Mouse (Mus musculus): ENCODE results near the gene Wfikkn1.
"Not testable (repeated sequence)": the region's sequence is repeated elsewhere in the genome, so short reads cannot be mapped to it uniquely, and the experiment has no call there.

The Wfikkn1 gene

GRCm38 (mm10) chr17:25885636-25886035 is 5.0 kb upstream of the Wfikkn1 start:
- DNase-seq (ENCODE audit: low read depth, low spot score): peak; percentile 36

- no peak for DNase-seq (ENCODE audit: low read depth, low spot score)
Observed at GRCm38 (mm10) chr17:25883824-25884223, 3.2 kb upstream of the Wfikkn1 start.

GRCm38 (mm10) chr17:25883268-25883667 is 2.6 kb upstream of the Wfikkn1 start:
- no peak for DNase-seq (ENCODE audit: low read depth, low spot score)

GRCm38 (mm10) chr17:25882306-25882705 is 1.6 kb upstream of the Wfikkn1 start:
- DNase-seq (ENCODE audit: low read depth, low spot score): no peak

- DNase-seq (ENCODE audit: low read depth, low spot score): no peak
Observed at GRCm38 (mm10) chr17:25881691-25882090, 1.0 kb upstream of the Wfikkn1 start.

GRCm38 (mm10) chr17:25880913-25881641 is 419 bp upstream of the Wfikkn1 start:
- DNase-seq (ENCODE audit: low read depth, low spot score): no peak

- no peak for DNase-seq (ENCODE audit: low read depth, low spot score)
Observed at GRCm38 (mm10) chr17:25879750-25880149, 908 bp downstream of the Wfikkn1 start.

- DNase-seq (ENCODE audit: low read depth, low spot score): no peak
Observed at GRCm38 (mm10) chr17:25879261-25879660, 1.4 kb downstream of the Wfikkn1 start.

- no peak for DNase-seq (ENCODE audit: low read depth, low spot score)
Observed at GRCm38 (mm10) chr17:25878611-25879180, 2.0 kb downstream of the Wfikkn1 start.

GRCm38 (mm10) chr17:25877741-25878610 is 2.7 kb downstream of the Wfikkn1 start:
- no peak for DNase-seq (ENCODE audit: low read depth, low spot score)

- no peak for DNase-seq (ENCODE audit: low read depth, low spot score)
Observed at GRCm38 (mm10) chr17:25877025-25877424, 3.6 kb downstream of the Wfikkn1 start.

GRCm38 (mm10) chr17:25876347-25876915 is 4.2 kb downstream of the Wfikkn1 start:
- no peak for DNase-seq (ENCODE audit: low read depth, low spot score)

GRCm38 (mm10) chr17:25875171-25876136 is 5.2 kb downstream of the Wfikkn1 start:
- DNase-seq (ENCODE audit: low read depth, low spot score): peak; percentile 86

- DNase-seq (ENCODE audit: low read depth, low spot score): peak; percentile 91
Observed at GRCm38 (mm10) chr17:25874721-25875170, 5.9 kb downstream of the Wfikkn1 start, which contains the start of gene Mettl26. Gene Mettl26 (plus strand): TSS chr17:25875074.

- no peak for DNase-seq (ENCODE audit: low read depth, low spot score)
Observed at GRCm38 (mm10) chr17:25874148-25874720, 6.4 kb downstream of the Wfikkn1 start.

GRCm38 (mm10) chr17:25873405-25874147 is 7.1 kb downstream of the Wfikkn1 start:
- no peak for DNase-seq (ENCODE audit: low read depth, low spot score)

- DNase-seq (ENCODE audit: low read depth, low spot score): no peak
Observed at GRCm38 (mm10) chr17:25872676-25873075, 8.0 kb downstream of the Wfikkn1 start.

- not testable (repeated sequence) for DNase-seq (ENCODE audit: low read depth, low spot score)
Observed at GRCm38 (mm10) chr17:25871566-25871965, 9.1 kb downstream of the Wfikkn1 start.

- DNase-seq (ENCODE audit: low read depth, low spot score): no peak
Observed at GRCm38 (mm10) chr17:25869954-25870353, 10.7 kb downstream of the Wfikkn1 start.

GRCm38 (mm10) chr17:25869498-25869897 is 11.2 kb downstream of the Wfikkn1 start:
- no peak for DNase-seq (ENCODE audit: low read depth, low spot score)

All from CD4-positive helper T cell, adult 2 months (primary cell).